ENCODE assay signal across 8 mouse cellular contexts in the genomic region with DNA sequence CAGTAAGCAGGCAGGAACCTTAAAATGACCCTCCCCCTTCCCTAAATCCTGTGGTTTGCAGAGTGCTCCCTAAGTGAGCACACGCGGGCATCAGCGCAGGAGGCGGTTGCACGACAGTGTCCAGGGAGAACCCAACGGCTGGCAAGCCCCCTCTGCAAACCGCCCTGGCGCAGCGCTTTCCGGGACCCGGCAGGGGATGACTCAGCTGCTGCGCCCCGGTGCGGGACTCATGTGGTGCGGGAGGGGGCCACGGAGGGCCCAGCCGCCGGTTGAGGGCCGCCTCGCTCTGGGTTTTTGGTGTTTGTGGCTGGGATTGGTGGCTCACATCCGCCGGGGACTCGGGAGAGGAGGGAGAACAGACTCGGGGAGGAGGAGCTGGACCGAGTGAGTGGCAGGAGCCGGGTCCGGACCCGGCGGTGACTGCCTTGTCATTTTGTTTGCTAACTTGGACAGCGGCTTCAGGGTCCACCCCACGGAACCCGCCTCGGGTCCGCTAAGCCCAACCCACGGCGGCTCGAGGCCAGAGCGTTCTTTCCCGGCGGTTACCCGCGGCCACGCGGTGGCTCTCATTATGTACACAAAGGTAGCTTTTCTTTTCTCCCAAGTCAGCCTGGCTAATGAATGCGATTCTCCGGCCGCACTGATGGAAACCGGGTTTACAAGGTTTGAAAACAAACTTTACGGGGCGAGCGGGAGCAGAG. TPM values are rescaled to one million over a fixed set of nuclear protein-coding genes. Genes with fewer than 3 reads are reported as not detected.
DNase-seq lines count a peak whose midpoint lies in the region; ATAC-seq and TF ChIP-seq lines count a peak whose summit lies in the region.

No protein-coding gene starts in this region.

- no peaks in the 10 kb centered on the region for H3K9me3 ChIP-seq in MEL (replicated peaks; ENCODE audit: insufficient read depth, low read length)
- H3K9me3 ChIP-seq in forebrain, postnatal 0 days (ENCODE audit: low read length), result no peaks in the 10 kb centered on the region
- no peaks in the 10 kb centered on the region for H3K9me3 ChIP-seq in hindbrain, embryonic 10.5 days

- H3K4me3 ChIP-seq in MEL (ENCODE audit: control insufficient read depth in 1 of 2, insufficient read depth in 1 of 2, low read depth in 2 of 2, low read length in 2 of 2), result peak overlapping the region; percentile 79 to 99
- H3K4me3 ChIP-seq in forebrain, postnatal 0 days (ENCODE audit: low read depth, low read length), result peak overlapping the region; percentile 44
- H3K4me3 ChIP-seq in hindbrain, embryonic 10.5 days, result peak overlapping the region; percentile 85

- peak overlapping the region; percentile 91 for H3K4me2 ChIP-seq in forebrain, postnatal 0 days (ENCODE audit: low read depth)

- peaks cover 0 to 15% of the 10 kb centered on the region in 2 experiments for H3K36me3 ChIP-seq in MEL (ENCODE audit: control insufficient read depth in 1 of 2, insufficient read depth in 2 of 2, low read length in 2 of 2)
- H3K36me3 ChIP-seq in forebrain, postnatal 0 days (ENCODE audit: insufficient read depth), result no peaks in the 10 kb centered on the region
- H3K36me3 ChIP-seq in hindbrain, embryonic 10.5 days, result no peaks in the 10 kb centered on the region

- peak in 1 of 2 experiments; percentile 5; a peak in 1 of 4 replicates for TF ChIP-seq EP300 in MEL (IDR thresholded peaks at IDR 0.05; ENCODE audit: low read depth in 1 of 2, low read length in 2 of 2)

- no peak for TF ChIP-seq RAD21 in MEL (IDR thresholded peaks at IDR 0.05; ENCODE audit: low read depth, low read length)

- H3K27me3 ChIP-seq in MEL (ENCODE audit: control insufficient read depth in 1 of 2, insufficient read depth in 2 of 2, low read length in 2 of 2), result no peaks in the 10 kb centered on the region
- peaks cover 17% of the 10 kb centered on the region for H3K27me3 ChIP-seq in forebrain, postnatal 0 days (ENCODE audit: insufficient read depth, low read length)
- no peaks in the 10 kb centered on the region for H3K27me3 ChIP-seq in hindbrain, embryonic 10.5 days (ENCODE audit: insufficient read depth, poor library complexity, severe bottlenecking)

- under 1% methylated on average over 47 of the region's 51 CpGs for WGBS in forebrain, postnatal 0 days
- under 1% methylated on average over 51 of the region's 51 CpGs for WGBS in hindbrain, embryonic 10.5 days

- H3K79me2 ChIP-seq in MEL (ENCODE audit: control insufficient read depth, insufficient read depth, low read length, poor library complexity), result peaks cover 50% of the 10 kb centered on the region

- TF ChIP-seq POLR2A in MEL (IDR thresholded peaks at IDR 0.05; ENCODE audit: control insufficient read depth in 1 of 2, insufficient read depth in 1 of 2, low read depth in 1 of 2, low read length in 2 of 2, poor library complexity in 1 of 2), result peak in 1 of 2 experiments; percentile 45; a peak in 1 of 4 replicates

- peaks cover 9 to 12% of the 10 kb centered on the region in 2 experiments; a peak in 3 of 4 replicates for H3K4me1 ChIP-seq in MEL (ENCODE audit: control insufficient read depth in 1 of 2, insufficient read depth in 2 of 2, low read length in 2 of 2)
- 0 out of 2 replicates have a peak, but pooled peaks cover 14% of the 10 kb centered on the region for H3K4me1 ChIP-seq in forebrain, postnatal 0 days (ENCODE audit: insufficient read depth)
- H3K4me1 ChIP-seq in hindbrain, embryonic 10.5 days (replicated peaks), result peaks cover 40% of the 10 kb centered on the region

- TF ChIP-seq CTCF in MEL (IDR thresholded peaks at IDR 0.05 in 2 of 3, conservative IDR thresholded peaks at IDR 0.05 in 1 of 3; ENCODE audit: control insufficient read depth in 1 of 3, insufficient read depth in 1 of 3, low read depth in 2 of 3, low read length in 3 of 3, poor library complexity in 1 of 3, severe bottlenecking in 1 of 3), result no peak
- no peak for TF ChIP-seq CTCF in forebrain, postnatal 0 days (IDR thresholded peaks at IDR 0.05; ENCODE audit: low read depth)

- peak; percentile 67 for ATAC-seq in forebrain, postnatal 0 days

- H3K9ac ChIP-seq in MEL (ENCODE audit: control insufficient read depth, low read depth, low read length, poor library complexity, severe bottlenecking), result peak overlapping the region; percentile 77
- H3K9ac ChIP-seq in forebrain, postnatal 0 days, result peak overlapping the region; percentile 39

- peak; percentile 80 for DNase-seq in MEL (ENCODE audit: low read depth, low spot score)
- peak; percentile 27 for DNase-seq in c-Kit-positive CD71-positive TER-119-negative erythroid progenitor cells, embryonic 14.5 days (ENCODE audit: low read depth)
- DNase-seq in forebrain, postnatal 0 days, result peak; percentile 53
- peak; percentile 88 for DNase-seq in hindbrain, embryonic 10.5 days (ENCODE audit: low spot score)
- DNase-seq in layer of hippocampus, postnatal 25 days (ENCODE audit: extremely low spot score in 1 of 2, low spot score in 1 of 2), result peak; percentile 31 to 35
- DNase-seq in lung, postnatal 4 days, result peak; percentile 88 to 93
- DNase-seq in retina, embryonic 14.5 days (ENCODE audit: low spot score), result peak; percentile 78
- DNase-seq in urinary bladder, postnatal 25 days (ENCODE audit: low spot score), result peak; percentile 71

- peak overlapping the region; percentile 98 for H3K27ac ChIP-seq in MEL (ENCODE audit: control insufficient read depth, low read depth, low read length)
- H3K27ac ChIP-seq in forebrain, postnatal 0 days (ENCODE audit: low read depth, low read length), result peak overlapping the region; percentile 69
- peak overlapping the region; percentile 97 for H3K27ac ChIP-seq in hindbrain, embryonic 10.5 days

TF ChIP-seq in MEL, 35 proteins besides CTCF, POLR2A, EP300 and RAD21:
- TF ChIP-seq MAX (IDR thresholded peaks at IDR 0.05; ENCODE audit: low read length) (peak; percentile 20; the same call in 1 of the 2 replicates), GATA1 (IDR thresholded peaks at IDR 0.05; ENCODE audit: low read depth, low read length) (no peak), TAL1 (IDR thresholded peaks at IDR 0.05; ENCODE audit: low read length) (no peak), POLR2AphosphoS2 (IDR thresholded peaks at IDR 0.05; ENCODE audit: low read length) (no peak), ETS1 (IDR thresholded peaks at IDR 0.05; ENCODE audit: low read depth, low read length) (peak; percentile 36; the same call in 1 of the 2 replicates), ELF1 (IDR thresholded peaks at IDR 0.05; ENCODE audit: low read depth, low read length) (no peak), ZKSCAN1 (IDR thresholded peaks at IDR 0.05; ENCODE audit: low read depth, low read length) (no peak)

RNA-seq across cellular contexts. Expression of gene Tgif1, which starts 0.5 kb away (rescaled TPM):
- total RNA-seq in MEL (2012; rRNA removed), result 9.1 and 10.9 TPM in 2 replicates
- polyA plus RNA-seq in MEL (2012; ENCODE audit: insufficient read depth in 1 of 2, insufficient read length in 2 of 2, low read depth in 1 of 2, low replicate concordance in 2 of 2, missing spikeins in 1 of 2), result 10 to 100 TPM in 1 of 2 experiments, not detected in 1; 29.5 TPM
- total RNA-seq in forebrain, postnatal 0 days (2014; rRNA removed), result 3.0 and 3.5 TPM in 2 replicates
- polyA plus RNA-seq in forebrain, postnatal 0 days (2015; fragmentation: Nextera tagmentation; extraction: Ambion mirVana), result 4.4 and 5.2 TPM in 2 replicates
- polyA plus RNA-seq in hindbrain, embryonic 10.5 days (2016; fragmentation: Nextera tagmentation; extraction: Ambion mirVana), result 68.9 and 83.0 TPM in 2 replicates
- total RNA-seq in layer of hippocampus, postnatal 25 days (2021), result 1 to 10 TPM; 1.9 to 2.3 TPM

Comparison
In these comparisons a context has a peak if more than half of its experiments do, and no peak if none do; other contexts are left out.
1. Peak in every context shown above with its lines: DNase-seq, ATAC-seq, H3K4me3 ChIP-seq and H3K27ac ChIP-seq.
2. DNase-seq: peak in every context shown above with its lines; median percentile 90 in lung, postnatal 4 days; 88 in hindbrain, embryonic 10.5 days; 80 in MEL; 78 in retina, embryonic 14.5 days; 71 in urinary bladder, postnatal 25 days; 53 in forebrain, postnatal 0 days; 33 in layer of hippocampus, postnatal 25 days; 27 in c-Kit-positive CD71-positive TER-119-negative erythroid progenitor cells, embryonic 14.5 days.